Mouse (Mus musculus) frontal cortex, postnatal 14 days (tissue): ENCODE data around the gene Slco3a1.

Experiments
- DNase-seq, 2 experiments: peaks; one replicate each; pipeline ENCODE4 v3.0.0; 2022; ENCODE audit warnings: low spot score in 2 of 2

The Slco3a1 gene

GRCm38 (mm10) chr7:74486083-74486482 is 68.5 kb downstream of the Slco3a1 start:
- no peak for DNase-seq

- DNase-seq, result no peak
Observed at GRCm38 (mm10) chr7:74485669-74486068, 68.9 kb downstream of the Slco3a1 start.

DNA sequence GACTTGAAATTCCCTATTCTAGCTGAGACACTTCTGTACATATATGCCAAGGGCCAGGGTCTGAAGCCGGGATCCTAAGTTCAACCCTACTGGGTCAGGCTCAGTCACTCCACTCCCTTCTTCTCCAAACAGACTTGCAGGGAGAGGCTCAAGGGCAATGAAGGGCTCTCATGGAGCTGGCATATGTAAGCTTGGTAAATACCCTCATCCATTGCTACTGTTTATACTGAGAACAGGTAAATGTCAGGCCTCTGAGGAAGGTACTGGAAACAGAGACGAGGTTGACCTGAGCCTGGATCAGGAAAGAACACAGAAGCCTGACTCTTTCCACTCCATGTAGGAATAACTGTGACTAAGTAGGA is 70.6 kb downstream of the Slco3a1 start:
- DNase-seq, result no peak

- DNase-seq, result no peak
Observed at GRCm38 (mm10) chr7:74483294-74484023, 71.1 kb downstream of the Slco3a1 start.

GRCm38 (mm10) chr7:74471740-74472139 is 82.8 kb downstream of the Slco3a1 start:
- DNase-seq, result no peak

DNA sequence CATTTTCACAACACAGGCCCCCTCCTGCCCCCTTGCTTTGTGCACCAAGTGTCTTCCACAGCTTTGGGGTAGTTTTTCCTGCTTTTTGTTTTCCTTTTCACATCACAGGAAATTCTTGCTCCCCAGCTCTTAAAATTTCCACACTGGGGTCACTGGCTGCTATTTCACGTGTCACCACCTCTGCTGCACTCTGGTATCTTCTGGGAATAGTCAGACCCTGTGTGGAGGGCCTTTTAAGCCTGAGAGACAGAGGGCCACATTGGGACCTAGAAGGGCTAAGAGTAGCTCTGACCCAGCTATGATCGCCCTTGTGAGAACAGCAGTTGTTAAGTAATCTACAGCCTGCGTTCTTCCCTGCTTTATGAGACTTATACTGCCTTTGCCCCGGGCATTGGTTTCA is 87.7 kb downstream of the Slco3a1 start:
- DNase-seq, result no peak

DNA sequence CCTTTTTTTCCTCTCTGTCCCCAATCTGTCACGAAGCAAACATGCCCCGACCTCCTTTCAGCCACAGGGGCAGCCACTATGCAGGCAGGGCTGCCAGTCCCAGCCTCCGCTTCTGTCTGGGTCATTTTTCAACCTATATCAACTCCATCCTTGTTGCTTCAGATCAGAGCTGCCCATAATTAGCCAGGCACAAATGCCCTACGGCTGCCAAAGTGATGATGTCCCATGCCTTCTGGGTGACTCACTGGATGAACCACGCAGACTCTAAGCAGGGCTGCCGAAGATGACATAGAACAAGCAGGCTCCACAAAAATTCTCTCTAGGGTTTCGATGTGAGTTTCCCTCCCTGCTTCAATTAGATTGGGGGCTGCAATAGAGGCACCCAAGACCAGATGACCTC is 89.9 kb downstream of the Slco3a1 start:
- DNase-seq, result no peak

DNA sequence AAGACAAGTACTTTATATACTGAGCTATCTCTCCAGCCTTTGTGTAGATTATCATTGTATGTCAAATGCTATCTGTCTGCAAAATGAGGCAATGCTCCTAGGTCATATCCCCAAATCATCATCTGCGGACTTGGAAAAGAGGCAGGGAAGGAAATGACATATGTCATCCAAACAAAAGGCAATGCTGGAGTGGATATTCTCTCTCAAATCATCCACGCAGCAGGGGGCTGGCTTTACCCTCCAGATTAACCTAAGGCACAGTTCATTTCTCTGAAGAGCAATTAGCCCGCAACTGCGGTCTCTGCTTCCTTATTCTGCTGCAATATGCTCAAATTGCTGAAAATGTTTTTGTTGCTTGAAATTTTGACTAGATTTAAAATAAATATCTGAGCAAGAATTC is 92.1 kb downstream of the Slco3a1 start:
- DNase-seq, result no peak

DNA sequence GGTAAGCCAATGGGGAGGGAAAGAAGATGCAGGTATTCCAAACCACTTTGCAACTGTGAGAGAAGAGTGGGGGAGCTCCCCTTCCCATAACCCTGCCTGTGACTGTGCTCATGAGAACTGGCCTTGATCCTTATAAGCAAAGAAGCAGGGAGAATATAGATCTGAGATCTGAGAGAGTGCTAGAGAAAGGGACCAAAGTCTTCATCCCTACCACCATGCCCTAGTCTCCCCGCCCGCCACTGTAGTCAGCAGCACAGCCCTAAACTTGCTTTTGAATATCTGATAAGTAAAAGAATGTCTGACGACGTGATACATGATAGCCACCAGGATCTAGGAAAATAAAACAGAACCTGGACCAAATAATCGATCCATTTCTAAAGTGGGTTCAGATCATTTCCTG is 92.8 kb downstream of the Slco3a1 start:
- no peak for DNase-seq

GRCm38 (mm10) chr7:74461146-74461545 is 93.4 kb downstream of the Slco3a1 start:
- no peak for DNase-seq

DNA sequence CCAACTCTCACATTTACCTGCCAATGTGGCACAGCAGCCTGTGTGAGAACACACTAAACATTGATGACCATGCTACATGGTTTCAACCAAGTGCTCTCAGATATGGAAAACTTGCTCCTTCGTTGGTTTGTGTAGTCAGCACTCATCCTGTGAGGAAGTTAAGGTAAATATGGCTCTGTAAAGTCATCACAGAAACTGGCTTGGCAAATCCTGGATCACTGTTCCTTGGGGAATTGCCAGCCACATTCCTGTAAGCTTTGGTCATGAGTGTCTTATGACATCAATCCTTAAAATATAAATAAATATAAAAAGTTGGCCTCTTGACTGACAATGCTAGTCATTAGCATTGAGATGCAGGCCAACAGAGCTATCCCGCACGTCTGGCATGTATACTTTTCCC is 94.8 kb downstream of the Slco3a1 start:
- no peak for DNase-seq

GRCm38 (mm10) chr7:74459277-74459676 is 95.3 kb downstream of the Slco3a1 start:
- no peak for DNase-seq

GRCm38 (mm10) chr7:74458475-74459221 is 95.9 kb downstream of the Slco3a1 start:
- no peak for DNase-seq

- no peak for DNase-seq
Observed at GRCm38 (mm10) chr7:74457347-74457975, 97.1 kb downstream of the Slco3a1 start.

GRCm38 (mm10) chr7:74456781-74457180 is 97.8 kb downstream of the Slco3a1 start:
- DNase-seq, result no peak

- DNase-seq, result no peak
Observed at GRCm38 (mm10) chr7:74451047-74451446, 103.5 kb downstream of the Slco3a1 start.

DNA sequence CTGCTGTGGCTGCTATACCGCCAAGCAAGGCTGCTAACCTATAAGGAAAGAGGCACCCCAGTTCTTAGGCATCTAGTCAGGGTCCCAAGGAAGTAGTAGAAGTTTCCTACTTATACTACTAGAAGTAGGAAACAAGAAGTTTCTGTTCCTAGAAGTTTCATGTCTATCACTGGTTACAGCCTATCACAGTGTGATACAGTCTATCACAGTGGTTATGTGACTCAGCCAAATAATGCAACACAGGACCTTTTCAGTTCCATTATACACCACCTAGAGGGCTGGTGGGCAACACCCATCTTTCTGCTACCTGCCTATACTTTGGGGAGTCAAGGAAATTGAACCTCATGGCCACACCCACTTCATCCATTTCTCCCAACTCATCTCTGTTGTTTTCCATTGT is 104.8 kb downstream of the Slco3a1 start:
- DNase-seq, result no peak

DNA sequence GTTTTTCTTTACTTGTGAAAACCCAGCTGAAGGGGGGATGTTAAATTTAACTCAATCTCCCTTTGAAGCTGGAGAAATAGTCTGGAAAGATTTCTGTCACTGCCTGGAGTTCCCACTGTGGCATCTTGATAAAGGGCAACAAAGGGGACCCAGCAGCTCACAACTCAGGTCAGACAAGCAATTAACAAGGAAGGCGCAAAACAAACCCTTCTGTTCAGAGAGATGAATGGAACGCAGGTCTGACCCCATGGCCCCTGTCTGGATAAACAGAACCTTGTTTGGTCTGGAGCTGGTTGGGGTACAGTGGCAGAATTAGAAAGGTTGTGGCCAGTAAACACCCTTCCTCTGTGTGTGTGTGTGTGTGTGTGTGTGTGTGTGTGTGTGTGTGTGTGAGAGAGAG is 106.8 kb downstream of the Slco3a1 start:
- DNase-seq, result no peak

GRCm38 (mm10) chr7:74445148-74445547 is 109.4 kb downstream of the Slco3a1 start:
- DNase-seq, result no peak

DNA sequence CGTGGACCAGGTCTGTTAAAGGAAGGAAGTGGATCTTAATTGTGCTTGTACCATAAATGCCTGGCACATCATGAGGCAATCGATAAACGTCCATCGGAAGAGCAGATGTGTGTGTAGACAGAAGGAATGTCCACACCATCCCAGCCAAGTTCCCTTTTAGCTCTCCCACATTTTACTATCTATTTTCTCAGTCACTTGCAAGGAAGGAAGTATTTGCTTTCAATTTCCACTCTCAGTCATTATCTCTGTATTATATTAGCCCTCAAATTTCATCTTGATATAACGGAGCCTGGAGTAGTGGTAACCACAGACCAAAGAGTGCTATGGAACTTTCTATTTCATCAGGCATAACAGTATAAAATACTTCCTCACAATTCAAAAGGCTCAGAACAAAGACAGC is 112.2 kb downstream of the Slco3a1 start:
- DNase-seq, result no peak

DNA sequence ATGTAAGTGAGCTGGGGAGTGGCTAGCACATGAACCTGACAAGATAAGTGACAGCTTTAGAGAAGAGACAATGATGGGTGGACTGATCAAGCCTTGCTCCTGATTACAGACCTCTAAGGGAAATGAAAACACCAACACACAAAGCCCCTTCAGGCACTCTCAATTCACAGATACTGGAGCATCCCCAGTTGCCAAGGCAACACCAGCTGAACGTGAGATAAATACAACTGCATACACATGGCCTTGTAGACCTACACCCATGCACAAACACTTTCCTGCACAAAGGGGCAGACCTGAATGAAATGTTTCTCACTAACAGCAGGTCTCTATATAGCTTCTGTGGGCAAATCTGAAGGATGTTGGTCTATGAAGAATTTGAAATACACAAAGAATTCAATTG is 117.0 kb downstream of the Slco3a1 start:
- DNase-seq, result no peak

DNA sequence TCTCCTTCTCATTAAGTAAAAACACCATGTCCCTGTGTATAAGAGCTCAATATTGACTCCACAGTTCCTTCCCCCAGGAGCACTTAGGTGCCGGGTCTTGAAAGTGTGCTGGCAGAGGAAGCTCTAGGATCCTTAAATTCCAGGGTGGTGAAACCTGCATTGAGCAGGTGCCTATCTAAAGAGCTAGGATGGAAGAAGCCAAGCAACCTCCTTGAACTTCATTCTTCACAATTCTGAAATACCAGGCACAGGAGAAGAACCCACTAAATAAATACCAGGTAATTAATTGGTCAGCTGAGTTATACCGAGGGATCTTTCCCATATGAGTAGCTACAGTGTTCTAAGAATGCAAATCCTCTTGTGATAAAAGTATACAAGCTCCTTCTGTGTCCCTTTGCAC is 117.9 kb downstream of the Slco3a1 start:
- no peak for DNase-seq

GRCm38 (mm10) chr7:74432950-74433349 is 121.6 kb downstream of the Slco3a1 start:
- no peak for DNase-seq
